Mouse (Mus musculus): Measurements from ENCODE around the gene Mvb12b. TPM values are rescaled to one million over a fixed set of nuclear protein-coding genes. Genes with fewer than 3 reads are reported as not detected.

Mvb12b gene
- total RNA-seq, 1 experiment, result 5.0 TPM

GRCm38 (mm10) chr2:33918824-33919223 is 31.1 kb upstream of the Mvb12b start:
- no peak for DNase-seq (ENCODE audit: low read depth, low spot score)
- Histone ChIP-seq H3K4me3 (ENCODE audit: insufficient read depth in 1 of 2, low read depth in 1 of 2, low read length in 2 of 2, poor library complexity in 1 of 2, severe bottlenecking in 1 of 2) (no peak overlapping the region), H3K9ac (ENCODE audit: insufficient read depth, low read depth, low read length, poor library complexity, severe bottlenecking) (no peak overlapping the region), H3K9me3 (ENCODE audit: control insufficient read depth, insufficient read depth, low read depth, low read length) (no peaks in the 10 kb centered on the region), H3K36me3 (ENCODE audit: control insufficient read depth, insufficient read depth, low read length, poor library complexity, severe bottlenecking) (no peaks in the 10 kb centered on the region), H3K27ac (ENCODE audit: insufficient read depth, low read depth, low read length, poor library complexity, severe bottlenecking) (no peak overlapping the region), H3K4me1 (ENCODE audit: control insufficient read depth in 2 of 2, insufficient read depth in 2 of 2, low read length in 2 of 2, poor library complexity in 1 of 2) (peaks cover 1 to 11% of the 10 kb centered on the region in 2 experiments; a peak in 1 of 4 replicates)
- in situ Hi-C loops (cut with MboI; ENCODE audit: low sequenced_read_pairs in 2 of 2, unreplicated experiment in 2 of 2), result no loop called here
- TF ChIP-seq ZC3H11A (IDR thresholded peaks at IDR 0.05; ENCODE audit: borderline replicate concordance, low read depth, low read length), result no peak
- no peak for TF ChIP-seq ZNF384 (IDR thresholded peaks at IDR 0.05; ENCODE audit: low read depth, low read length)
- TF ChIP-seq MAFK (IDR thresholded peaks at IDR 0.05; ENCODE audit: insufficient read depth, low read depth, low read length), result no peak
- no peak for TF ChIP-seq HCFC1 (IDR thresholded peaks at IDR 0.05; ENCODE audit: borderline replicate concordance, insufficient read depth, low read length)
- no peak for TF ChIP-seq CHD2 (IDR thresholded peaks at IDR 0.05; ENCODE audit: low read depth, low read length)

- H3K27ac ChIP-seq (ENCODE audit: insufficient read depth, low read depth, low read length, poor library complexity, severe bottlenecking), result no peak overlapping the region
- DNase-seq (ENCODE audit: low read depth, low spot score), result peak; percentile 86
- no peak for TF ChIP-seq HCFC1 (IDR thresholded peaks at IDR 0.05; ENCODE audit: borderline replicate concordance, insufficient read depth, low read length)
- no peak for TF ChIP-seq MAFK (IDR thresholded peaks at IDR 0.05; ENCODE audit: insufficient read depth, low read depth, low read length)
- TF ChIP-seq ZC3H11A (IDR thresholded peaks at IDR 0.05; ENCODE audit: borderline replicate concordance, low read depth, low read length), result no peak
- TF ChIP-seq CHD2 (IDR thresholded peaks at IDR 0.05; ENCODE audit: low read depth, low read length), result no peak
- TF ChIP-seq ZNF384 (IDR thresholded peaks at IDR 0.05; ENCODE audit: low read depth, low read length), result no peak
These were observed 30.6 kb upstream of the Mvb12b start for GRCm38 (mm10) chr2:33918318-33918717.

GRCm38 (mm10) chr2:33916603-33917002 is 28.9 kb upstream of the Mvb12b start:
- H3K36me3 ChIP-seq (ENCODE audit: control insufficient read depth, insufficient read depth, low read length, poor library complexity, severe bottlenecking), result no peaks in the 10 kb centered on the region
- no peaks in the 10 kb centered on the region for H3K9me3 ChIP-seq (ENCODE audit: control insufficient read depth, insufficient read depth, low read depth, low read length)
- H3K4me1 ChIP-seq (ENCODE audit: control insufficient read depth in 2 of 2, insufficient read depth in 2 of 2, low read length in 2 of 2, poor library complexity in 1 of 2), result peaks cover 1 to 11% of the 10 kb centered on the region in 2 experiments; a peak in 1 of 4 replicates
- in situ Hi-C loops (cut with MboI; ENCODE audit: low sequenced_read_pairs in 2 of 2, unreplicated experiment in 2 of 2), result no loop called here
- no peak overlapping the region for H3K27ac ChIP-seq (ENCODE audit: insufficient read depth, low read depth, low read length, poor library complexity, severe bottlenecking)
- no peak for DNase-seq (ENCODE audit: low read depth, low spot score)
- no peak for TF ChIP-seq CHD2 (IDR thresholded peaks at IDR 0.05; ENCODE audit: low read depth, low read length)
- no peak for TF ChIP-seq ZNF384 (IDR thresholded peaks at IDR 0.05; ENCODE audit: low read depth, low read length)
- no peak for TF ChIP-seq MAFK (IDR thresholded peaks at IDR 0.05; ENCODE audit: insufficient read depth, low read depth, low read length)
- TF ChIP-seq HCFC1 (IDR thresholded peaks at IDR 0.05; ENCODE audit: borderline replicate concordance, insufficient read depth, low read length), result no peak
- TF ChIP-seq ZC3H11A (IDR thresholded peaks at IDR 0.05; ENCODE audit: borderline replicate concordance, low read depth, low read length), result no peak
- H3K9ac ChIP-seq (ENCODE audit: insufficient read depth, low read depth, low read length, poor library complexity, severe bottlenecking), result no peak overlapping the region
- no peak overlapping the region for H3K4me3 ChIP-seq (ENCODE audit: insufficient read depth in 1 of 2, low read depth in 1 of 2, low read length in 2 of 2, poor library complexity in 1 of 2, severe bottlenecking in 1 of 2)

More at GRCm38 (mm10) chr2:33918318-33918717, 30.6 kb upstream of the Mvb12b start:
- H3K4me1 ChIP-seq (ENCODE audit: control insufficient read depth in 2 of 2, insufficient read depth in 2 of 2, low read length in 2 of 2, poor library complexity in 1 of 2), result peaks cover 1 to 11% of the 10 kb centered on the region in 2 experiments; a peak in 1 of 4 replicates
- no peaks in the 10 kb centered on the region for H3K36me3 ChIP-seq (ENCODE audit: control insufficient read depth, insufficient read depth, low read length, poor library complexity, severe bottlenecking)
- H3K9ac ChIP-seq (ENCODE audit: insufficient read depth, low read depth, low read length, poor library complexity, severe bottlenecking), result no peak overlapping the region
- H3K9me3 ChIP-seq (ENCODE audit: control insufficient read depth, insufficient read depth, low read depth, low read length), result no peaks in the 10 kb centered on the region
- peak overlapping the region in 1 of 2 experiments; percentile 54; a peak in 3 of 4 replicates for H3K4me3 ChIP-seq (ENCODE audit: insufficient read depth in 1 of 2, low read depth in 1 of 2, low read length in 2 of 2, poor library complexity in 1 of 2, severe bottlenecking in 1 of 2)
- in situ Hi-C loops (cut with MboI; ENCODE audit: low sequenced_read_pairs in 2 of 2, unreplicated experiment in 2 of 2), result no loop called here

DNA sequence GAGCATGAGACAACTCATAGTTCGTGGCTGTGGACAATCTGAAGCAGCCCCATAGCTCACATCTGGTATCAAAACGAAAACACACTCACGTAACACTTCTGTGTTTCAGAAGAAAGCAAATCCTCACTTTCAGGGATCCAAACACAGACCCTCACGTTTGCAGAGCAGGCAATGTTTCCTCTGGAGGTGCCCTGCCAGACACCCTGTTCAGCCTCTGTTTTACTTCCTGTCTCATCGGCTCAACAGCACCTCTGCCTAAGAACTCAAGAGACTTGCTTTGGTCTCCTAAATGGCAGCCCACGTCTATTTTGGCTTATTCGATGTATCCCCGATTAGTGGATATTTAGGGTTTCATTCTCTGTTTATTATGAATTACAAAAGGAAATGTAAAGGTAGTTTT is 27.3 kb upstream of the Mvb12b start:
- H3K4me1 ChIP-seq (ENCODE audit: control insufficient read depth in 2 of 2, insufficient read depth in 2 of 2, low read length in 2 of 2, poor library complexity in 1 of 2), result peaks cover 1 to 4% of the 10 kb centered on the region in 2 experiments; a peak in 1 of 4 replicates
- no peaks in the 10 kb centered on the region for H3K36me3 ChIP-seq (ENCODE audit: control insufficient read depth, insufficient read depth, low read length, poor library complexity, severe bottlenecking)
- no peak for DNase-seq (ENCODE audit: low read depth, low spot score)
- no peak overlapping the region for H3K27ac ChIP-seq (ENCODE audit: insufficient read depth, low read depth, low read length, poor library complexity, severe bottlenecking)
- in situ Hi-C loops (cut with MboI; ENCODE audit: low sequenced_read_pairs in 2 of 2, unreplicated experiment in 2 of 2), result no loop called here
- H3K4me3 ChIP-seq (ENCODE audit: insufficient read depth in 1 of 2, low read depth in 1 of 2, low read length in 2 of 2, poor library complexity in 1 of 2, severe bottlenecking in 1 of 2), result no peak overlapping the region
- no peaks in the 10 kb centered on the region for H3K9me3 ChIP-seq (ENCODE audit: control insufficient read depth, insufficient read depth, low read depth, low read length)
- H3K9ac ChIP-seq (ENCODE audit: insufficient read depth, low read depth, low read length, poor library complexity, severe bottlenecking), result no peak overlapping the region
- TF ChIP-seq MAFK (IDR thresholded peaks at IDR 0.05; ENCODE audit: insufficient read depth, low read depth, low read length) (no peak), HCFC1 (IDR thresholded peaks at IDR 0.05; ENCODE audit: borderline replicate concordance, insufficient read depth, low read length) (no peak), CHD2 (IDR thresholded peaks at IDR 0.05; ENCODE audit: low read depth, low read length) (no peak), ZC3H11A (IDR thresholded peaks at IDR 0.05; ENCODE audit: borderline replicate concordance, low read depth, low read length) (no peak), ZNF384 (IDR thresholded peaks at IDR 0.05; ENCODE audit: low read depth, low read length) (no peak)
